Mouse (Mus musculus) midbrain, embryonic 14.5 days (tissue): ENCODE measurements around the gene Ezh1. TPM values are rescaled to one million over a fixed set of nuclear protein-coding genes. Genes with fewer than 3 reads are reported as not detected.
A peak's percentile ranks its signal among the peaks of the same experiment; 100 is the strongest.

Experiments
- ATAC-seq: fragments of 200-750 bp; cut with Nextera tagmentation; 2 replicates; pipeline ENCODE4 v1.8.0; 2017; ENCODE audit warnings: moderate number of reproducible peaks, moderate library complexity; ENCODE audit not compliant: low FRiP score, low TSS enrichment
- DNase-seq: peaks from one replicate; pipeline ENCODE4 v3.0.0-alpha.2; 2015
- H3K27ac ChIP-seq: fragments of 300-500 bp; sonication (generic); replicated peaks from 2 replicates; pipeline ENCODE4 v1.5.1; 2014; ENCODE audit warnings: mild to moderate bottlenecking, low read depth, low read length, moderate library complexity
- H3K27me3 ChIP-seq: fragments of 300-500 bp; sonication (generic); 2 replicates; pipeline ENCODE4 v1.6.1; 2014; ENCODE audit warnings: low read length, control low read depth, mixed read lengths; ENCODE audit not compliant: control insufficient read depth, insufficient read depth
- H3K36me3 ChIP-seq: fragments of 300-500 bp; sonication (generic); 2 replicates; pipeline ENCODE4 v1.6.1; 2014; ENCODE audit warnings: low read length, control low read depth; ENCODE audit not compliant: control insufficient read depth, insufficient read depth
- H3K4me1 ChIP-seq: fragments of 300-500 bp; sonication (generic); 2 replicates; pipeline ENCODE4 v1.6.1; 2014; ENCODE audit warnings: mild to moderate bottlenecking, antibody characterized with exemption, low read length, control low read depth; ENCODE audit not compliant: control insufficient read depth, insufficient read depth
- H3K4me2 ChIP-seq: fragments of 300-500 bp; sonication (generic); 2 replicates; pipeline ENCODE4 v1.6.1; 2014; ENCODE audit warnings: mild to moderate bottlenecking, low read length, moderate library complexity
- H3K4me3 ChIP-seq: fragments of 300-500 bp; sonication (generic); replicated peaks from 2 replicates; pipeline ENCODE4 v1.5.1; 2014; ENCODE audit warnings: low read depth, low read length
- H3K9ac ChIP-seq: fragments of 300-500 bp; sonication (generic); replicated peaks from 2 replicates; pipeline ENCODE4 v1.6.1; 2014; ENCODE audit warnings: mild to moderate bottlenecking, low read length, moderate library complexity
- H3K9me3 ChIP-seq: fragments of 300-500 bp; sonication (generic); 2 replicates; pipeline ENCODE4 v1.6.1; 2016; ENCODE audit warnings: low read length, control low read depth, mixed read lengths; ENCODE audit not compliant: control insufficient read depth
- WGBS: fragments of 180-500 bp; shearing (Covaris S2); extraction: QIAGEN DNeasy Blood & Tissue Kit; methylation state at CpG from one replicate; pipeline ENCODE4 v1.1.7; 2014; 5-methylcytosine and 5-hydroxymethylcytosine counted together
- polyA plus RNA-seq: library from polyadenylated mRNA; unstranded; fragments of >200 nt; fragmentation: Nextera tagmentation; extraction: Ambion mirVana; gene quantifications from 2 replicates; pipeline ENCODE4 v1.2.1, GENCODE M21; 2014

The Ezh1 gene
- polyA plus RNA-seq, 1 experiment from 2014 or later: 25.1 TPM

DNA sequence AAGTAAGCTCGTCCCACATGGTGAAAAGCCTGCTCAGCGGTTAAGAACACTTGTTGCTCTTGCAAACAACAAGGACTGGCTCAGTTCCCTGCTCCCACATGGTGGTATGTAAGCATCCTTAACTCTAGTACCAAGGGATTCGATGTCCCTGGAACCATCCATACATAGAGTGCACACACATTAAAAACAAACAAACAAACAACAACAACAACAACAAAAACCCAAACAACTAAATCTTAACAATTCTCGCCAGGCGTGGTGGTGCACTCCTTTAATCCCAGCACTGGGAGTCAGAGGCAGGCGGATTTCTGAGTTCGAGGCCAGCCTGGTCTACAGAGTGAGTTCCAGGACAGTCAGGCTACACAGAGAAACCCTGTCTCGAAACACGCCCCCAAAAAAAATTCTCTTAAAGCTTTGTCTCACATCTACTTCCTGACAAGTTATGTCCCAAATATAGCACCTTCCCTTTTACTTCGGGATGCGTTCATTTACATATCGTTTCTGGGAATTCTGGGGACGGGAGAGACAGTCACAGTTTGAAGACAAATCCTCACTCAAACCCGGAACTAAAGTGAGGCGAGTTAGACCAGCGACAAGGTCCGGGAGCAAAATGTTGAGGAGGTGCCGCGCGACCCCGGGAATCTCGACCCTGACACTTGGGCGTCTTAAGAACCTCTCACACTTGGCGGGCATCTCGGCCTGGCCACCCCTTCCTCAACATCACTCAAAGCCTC lies 765 bp downstream of the Ezh1 start:
- Histone ChIP-seq H3K36me3 (no peaks in the 10 kb centered on the region), H3K27ac (0 out of 2 replicates have a peak overlapping the region, but pooled peaks have one; percentile 41), H3K9ac (peak overlapping the region; percentile 73), H3K9me3 (no peaks in the 10 kb centered on the region), H3K4me2 (peak overlapping the region; percentile 92), H3K27me3 (no peaks in the 10 kb centered on the region), H3K4me1 (no peaks in the 10 kb centered on the region), H3K4me3 (peak overlapping the region; percentile 81)
- WGBS: 20% methylated on average over 25 of the region's 25 CpGs
- no peak for DNase-seq
- no peak for ATAC-seq

GRCm38 (mm10) chr11:101224337-101224736 lies 1.9 kb downstream of the Ezh1 start:
- no peak overlapping the region for H3K4me3 ChIP-seq
- no peaks in the 10 kb centered on the region for H3K36me3 ChIP-seq
- H3K27ac ChIP-seq: no peak overlapping the region
- no peak for ATAC-seq
- DNase-seq: no peak
- no peaks in the 10 kb centered on the region for H3K4me1 ChIP-seq
- 93% methylated on average over 3 of the region's 3 CpGs for WGBS
- H3K9me3 ChIP-seq: no peaks in the 10 kb centered on the region
- no peak overlapping the region for H3K4me2 ChIP-seq
- no peaks in the 10 kb centered on the region for H3K27me3 ChIP-seq
- no peak overlapping the region for H3K9ac ChIP-seq

DNA sequence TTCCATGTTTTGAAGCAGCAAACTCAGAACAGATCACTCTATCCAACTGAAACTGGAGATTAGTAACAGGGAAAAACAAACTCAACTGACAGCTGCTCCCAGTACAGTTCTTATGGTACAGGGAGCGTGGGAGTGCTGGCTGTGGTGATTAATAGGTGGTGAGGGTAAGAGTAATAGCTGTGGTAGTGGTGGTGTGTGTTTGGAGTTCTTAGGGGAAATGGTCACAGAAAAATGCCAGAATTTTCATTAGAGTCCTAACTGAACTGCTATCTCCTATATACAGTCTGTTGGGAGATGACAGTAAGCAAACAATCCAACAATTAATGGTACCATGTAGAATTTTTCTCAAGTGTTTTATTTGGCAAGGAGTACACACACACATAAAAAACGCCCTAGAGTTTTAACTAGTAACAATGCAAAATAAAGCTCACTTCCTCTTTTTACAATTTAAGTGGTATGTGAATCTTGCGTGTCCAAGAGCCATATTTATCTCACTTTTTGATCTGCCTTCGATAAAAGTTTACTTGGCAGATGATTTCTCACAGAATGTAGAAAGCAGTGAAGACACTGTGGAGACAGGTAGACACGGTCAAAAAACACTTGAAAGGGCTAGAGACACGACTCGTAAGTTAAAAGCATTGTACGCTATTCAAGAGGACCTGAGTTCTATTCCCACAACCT lies 4.8 kb downstream of the Ezh1 start:
- no peak for DNase-seq
- H3K4me2 ChIP-seq: no peak overlapping the region
- ATAC-seq: no peak
- no peak overlapping the region for H3K9ac ChIP-seq
- H3K27ac ChIP-seq: no peak overlapping the region
- 0 out of 2 replicates have a peak, but pooled peaks cover 3% of the 10 kb centered on the region for H3K36me3 ChIP-seq
- H3K27me3 ChIP-seq: no peaks in the 10 kb centered on the region
- no peak overlapping the region for H3K4me3 ChIP-seq
- H3K9me3 ChIP-seq: no peaks in the 10 kb centered on the region
- 90% methylated on average over 8 of the region's 8 CpGs for WGBS
- no peaks in the 10 kb centered on the region for H3K4me1 ChIP-seq

DNA sequence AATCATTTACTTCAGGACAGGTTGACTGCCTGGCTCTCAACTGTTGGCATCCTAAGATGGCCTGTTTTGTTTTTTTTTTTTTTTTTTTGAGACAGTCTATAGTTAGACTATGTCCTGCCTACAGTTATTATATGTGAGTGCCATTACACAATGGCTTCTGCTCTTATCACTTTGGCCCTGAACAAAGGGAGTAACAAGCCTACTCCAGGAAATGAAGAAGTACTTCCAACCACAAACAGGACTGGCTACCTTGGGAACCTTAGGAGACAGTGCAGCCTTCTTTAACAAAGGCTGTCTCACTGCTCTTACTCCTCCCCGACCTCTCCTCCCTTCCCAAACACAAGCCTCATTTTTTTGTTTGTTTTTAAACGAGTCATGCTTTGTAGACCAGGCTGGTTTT lies 5.4 kb downstream of the Ezh1 start:
- H3K4me1 ChIP-seq: no peaks in the 10 kb centered on the region
- 56% methylated on average over 2 of the region's 2 CpGs for whole genome bisulfite sequencing
- H3K27me3 ChIP-seq: no peaks in the 10 kb centered on the region

GRCm38 (mm10) chr11:101218436-101219055 lies 7.7 kb downstream of the Ezh1 start:
- Histone ChIP-seq H3K9me3 (no peaks in the 10 kb centered on the region), H3K4me1 (no peaks in the 10 kb centered on the region), H3K4me3 (no peak overlapping the region), H3K27ac (no peak overlapping the region), H3K27me3 (no peaks in the 10 kb centered on the region), H3K9ac (no peak overlapping the region), H3K36me3 (peaks cover 30% of the 10 kb centered on the region), H3K4me2 (no peak overlapping the region)
- WGBS: 85% methylated on average over 10 of the region's 10 CpGs
- ATAC-seq (no peak), DNase-seq (no peak)

More for the DNA sequence above, 5.4 kb downstream of the Ezh1 start:
- Histone ChIP-seq H3K9ac (no peak overlapping the region), H3K9me3 (no peaks in the 10 kb centered on the region), H3K36me3 (0 out of 2 replicates have a peak, but pooled peaks cover 8% of the 10 kb centered on the region), H3K4me2 (no peak overlapping the region), H3K27ac (no peak overlapping the region), H3K4me3 (no peak overlapping the region)
- DNase-seq: no peak
- no peak for ATAC-seq

DNA sequence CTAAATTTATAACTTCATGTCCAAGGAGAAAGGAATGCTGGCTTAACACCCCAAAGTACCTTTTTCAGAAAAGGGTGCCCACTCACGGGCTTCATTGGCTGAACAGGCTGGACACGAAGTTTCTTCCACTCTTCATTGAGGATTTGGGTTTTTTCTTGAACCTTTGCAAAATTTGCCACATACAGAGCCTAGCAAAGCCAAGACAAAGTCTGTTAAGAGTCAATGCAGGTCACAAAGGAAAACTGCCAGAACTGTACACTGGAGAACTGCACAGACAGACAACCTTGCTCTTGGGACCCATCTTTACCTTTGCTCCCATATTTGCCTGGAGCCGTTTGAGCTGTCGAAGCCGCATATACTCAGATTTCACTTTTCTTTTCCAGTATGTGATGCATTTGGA lies 9.3 kb downstream of the Ezh1 start:
- no peak overlapping the region for H3K4me3 ChIP-seq
- H3K36me3 ChIP-seq: peaks cover 32% of the 10 kb centered on the region
- H3K9ac ChIP-seq: no peak overlapping the region
- no peak for DNase-seq
- no peaks in the 10 kb centered on the region for H3K9me3 ChIP-seq
- 90% methylated on average over 5 of the region's 5 CpGs for WGBS
- no peak overlapping the region for H3K4me2 ChIP-seq
- H3K27ac ChIP-seq: no peak overlapping the region
- no peaks in the 10 kb centered on the region for H3K27me3 ChIP-seq
- ATAC-seq: no peak
- no peaks in the 10 kb centered on the region for H3K4me1 ChIP-seq

- Histone ChIP-seq H3K4me2 (no peak overlapping the region), H3K9me3 (no peaks in the 10 kb centered on the region), H3K4me3 (no peak overlapping the region), H3K36me3 (peaks cover 58% of the 10 kb centered on the region), H3K9ac (no peak overlapping the region), H3K27me3 (no peaks in the 10 kb centered on the region), H3K27ac (no peak overlapping the region), H3K4me1 (no peaks in the 10 kb centered on the region)
- 46% methylated on average over 3 of the region's 3 CpGs for WGBS
- DNase-seq (peak; percentile 93), ATAC-seq (no peak)
These were observed 14.3 kb downstream of the Ezh1 start for GRCm38 (mm10) chr11:101211970-101212369.

DNA sequence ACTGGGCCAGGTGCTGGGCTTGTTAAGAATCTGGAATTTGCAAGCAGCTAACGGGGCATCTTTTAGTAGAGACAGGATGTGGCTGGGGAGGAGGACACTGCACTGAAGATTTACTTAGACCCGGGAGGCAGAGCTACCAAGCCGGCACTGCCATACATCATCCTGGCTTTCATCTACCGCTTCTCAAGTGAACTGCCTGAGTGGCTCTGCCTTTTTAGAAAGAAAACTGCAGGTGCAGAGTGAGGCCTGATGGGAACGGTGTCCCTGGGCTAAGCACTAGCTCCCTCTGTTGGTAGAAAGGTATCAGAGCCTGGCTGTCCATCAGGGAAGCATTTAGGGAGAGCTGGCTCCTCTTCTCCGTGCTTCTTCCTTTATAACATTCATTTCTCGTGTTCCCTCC lies 25.3 kb downstream of the Ezh1 start:
- H3K9me3 ChIP-seq: no peaks in the 10 kb centered on the region
- no peaks in the 10 kb centered on the region for H3K4me1 ChIP-seq
- peak; percentile 84 for DNase-seq
- peak overlapping the region; percentile 29; the same call in 1 of the 2 replicates for H3K9ac ChIP-seq
- no peak for ATAC-seq
- 24% methylated on average over 7 of the region's 7 CpGs for WGBS
- no peak overlapping the region for H3K4me3 ChIP-seq
- no peak overlapping the region for H3K4me2 ChIP-seq
- no peak overlapping the region for H3K27ac ChIP-seq
- H3K36me3 ChIP-seq: peaks cover 58% of the 10 kb centered on the region
- H3K27me3 ChIP-seq: no peaks in the 10 kb centered on the region
